In the genomic region with DNA sequence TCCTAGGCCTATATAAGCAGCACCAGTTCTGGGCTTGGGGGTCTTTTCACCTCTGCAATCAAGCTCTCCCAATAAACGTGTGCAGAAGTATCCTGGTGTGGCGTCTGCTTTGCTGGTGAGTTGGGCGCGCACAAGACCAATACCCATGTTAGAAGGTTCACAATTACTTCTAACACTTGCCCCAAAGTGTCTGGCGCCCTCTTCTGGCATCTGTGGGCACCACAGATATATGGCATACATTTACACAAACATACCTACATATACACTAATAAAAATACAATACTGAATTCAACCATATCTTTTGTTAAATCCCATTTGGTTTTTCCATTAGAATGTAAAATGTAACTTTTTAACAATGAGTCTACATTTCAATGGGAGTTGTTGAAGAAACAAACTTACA, we compare ENCODE assay signal across 25 mouse cellular contexts. TPM values are rescaled to one million over a fixed set of nuclear protein-coding genes. Genes with fewer than 3 reads are reported as not detected.
DNase-seq lines count a peak whose midpoint lies in the region.
"Had no signal": no experiment of that assay in that cellular context is flagged by ENCODE, and none has a peak within 500 bp of the region (broad histone marks: within the 10 kb centered on the region; RNA-seq: fewer than 3 reads in every experiment).

No protein-coding gene starts in this region.

- H3K27me3 ChIP-seq in forebrain, embryonic 10.5 days (ENCODE audit: poor library complexity, severe bottlenecking): no peaks in the 10 kb centered on the region
- H3K27me3 ChIP-seq: embryonic facial prominence, embryonic 12.5 days; heart, embryonic 15.5 days; intestine, embryonic 15.5 days; liver, embryonic 13.5 days had no signal

- H3K36me3 ChIP-seq in forebrain, embryonic 10.5 days (replicated peaks): no peaks in the 10 kb centered on the region
- H3K36me3 ChIP-seq: embryonic facial prominence, embryonic 12.5 days; heart, embryonic 15.5 days; intestine, embryonic 15.5 days; liver, embryonic 13.5 days; neural tube, embryonic 15.5 days had no signal

- no peak overlapping the region for H3K27ac ChIP-seq in forebrain, embryonic 10.5 days
- H3K27ac ChIP-seq: embryonic facial prominence, embryonic 12.5 days; forebrain, embryonic 13.5 days; heart, embryonic 15.5 days; hindbrain, embryonic 14.5 days; intestine, embryonic 15.5 days; layer of hippocampus, adult 2 months; liver, embryonic 13.5 days; macrophage; neural tube, embryonic 15.5 days had no signal

- H3K9me3 ChIP-seq in forebrain, embryonic 10.5 days: no peaks in the 10 kb centered on the region
- H3K9me3 ChIP-seq: embryonic facial prominence, embryonic 12.5 days; forebrain, embryonic 13.5 days; heart, embryonic 15.5 days; intestine, embryonic 15.5 days; liver, embryonic 13.5 days; neural tube, embryonic 15.5 days had no signal

- H3K4me1 ChIP-seq in forebrain, embryonic 10.5 days: no peaks in the 10 kb centered on the region
- H3K4me1 ChIP-seq: embryonic facial prominence, embryonic 12.5 days; forebrain, embryonic 13.5 days; heart, embryonic 15.5 days; intestine, embryonic 15.5 days; liver, embryonic 13.5 days; neural tube, embryonic 15.5 days had no signal

- no peak overlapping the region for H3K4me3 ChIP-seq in forebrain, embryonic 10.5 days
- H3K4me3 ChIP-seq: embryonic facial prominence, embryonic 12.5 days; forebrain, embryonic 13.5 days; heart, embryonic 15.5 days; intestine, embryonic 15.5 days; layer of hippocampus, adult 2 months; liver, embryonic 13.5 days; neural tube, embryonic 15.5 days had no signal

- peak; percentile 58 for DNase-seq in heart, adult 11 months
- DNase-seq in heart, postnatal 4 days: no peak
- DNase-seq in thymus, postnatal 25 days: peak; percentile 21
- no peak for DNase-seq in thymus, postnatal 0 days (ENCODE audit: low spot score)
- DNase-seq in ES-CJ7 (ENCODE audit: low read depth, low spot score): peak; percentile 35
- DNase-seq in c-Kit-negative CD71-positive TER-119-positive erythroid progenitor cells, embryonic 14.5 days (ENCODE audit: low read depth, low spot score): peak; percentile 21
- DNase-seq in gastrocnemius, postnatal 25 days: no peak
- DNase-seq in forebrain, embryonic 10.5 days (ENCODE audit: extremely low spot score, low spot score): no peak
- DNase-seq: adrenal gland, postnatal 14 days; B cell, adult 2 months; cerebellum, adult 11 months; cerebellum, adult 9-11 months; heart, postnatal 36 days; kidney, adult 9 months; kidney, postnatal 14 days; layer of hippocampus, postnatal 36 days; liver, embryonic 13.5 days had no signal

- WGBS in forebrain, embryonic 10.5 days: 81% methylated on average over 5 of the region's 5 CpGs

RNA-seq across cellular contexts. Expression of gene Zfp846, which starts 18.9 kb away (rescaled TPM):
- total RNA-seq in heart, postnatal 4 days (2021): 10 to 100 TPM in 1 of 2 experiments, 1 to 10 TPM in 1; 8.2 to 12.3 TPM
- 16.4 and 22.9 TPM in 2 replicates for polyA plus RNA-seq in thymus, postnatal 0 days (2015; fragmentation: Nextera tagmentation; extraction: Ambion mirVana)
- total RNA-seq in gastrocnemius, postnatal 25 days (2021): 1 to 10 TPM; 3.0 to 3.6 TPM
- polyA plus RNA-seq in forebrain, embryonic 10.5 days (2016; fragmentation: Nextera tagmentation; extraction: Ambion mirVana): 17.1 and 17.6 TPM in 2 replicates

RNA-seq across cellular contexts. Expression of gene Zfp266, which starts 41.0 kb away (rescaled TPM):
- total RNA-seq in heart, postnatal 4 days (2021): 10 to 100 TPM; 42.3 to 45.1 TPM
- polyA plus RNA-seq in thymus, postnatal 0 days (2015; fragmentation: Nextera tagmentation; extraction: Ambion mirVana): 52.5 and 69.8 TPM in 2 replicates
- total RNA-seq in gastrocnemius, postnatal 25 days (2021): 10 to 100 TPM; 14.2 to 14.7 TPM
- polyA plus RNA-seq in forebrain, embryonic 10.5 days (2016; fragmentation: Nextera tagmentation; extraction: Ambion mirVana): 134 and 139 TPM in 2 replicates

Comparison
In these comparisons a context has a peak if more than half of its experiments do, and no peak if none do; other contexts are left out.
1. DNase-seq: peak in heart, adult 11 months (single experiment), thymus, postnatal 25 days (single experiment), ES-CJ7 (single experiment) and c-Kit-negative CD71-positive TER-119-positive erythroid progenitor cells, embryonic 14.5 days (single experiment); none in heart, postnatal 4 days (single experiment), thymus, postnatal 0 days (single experiment), gastrocnemius, postnatal 25 days (single experiment) and forebrain, embryonic 10.5 days (single experiment).